18 mouse cellular contexts compared by ENCODE assay signal in genomic region chr11:69327648-69328047, GRCm38 (mm10). TPM values are rescaled to one million over a fixed set of nuclear protein-coding genes. Genes with fewer than 3 reads are reported as not detected.
DNase-seq lines count a peak whose midpoint lies in the region; ATAC-seq lines count a peak whose summit lies in the region.
"Had no signal": no experiment of that assay in that cellular context is flagged by ENCODE, and none has a peak within 500 bp of the region (broad histone marks: within the 10 kb centered on the region; RNA-seq: fewer than 3 reads in every experiment).

No protein-coding gene starts in this region.

- H3K9me3 ChIP-seq in liver, embryonic 12.5 days (replicated peaks) = no peaks in the 10 kb centered on the region
- H3K9me3 ChIP-seq in liver, embryonic 11.5 days (ENCODE audit: control insufficient read depth, low read length) = no peaks in the 10 kb centered on the region
- H3K9me3 ChIP-seq in midbrain, embryonic 11.5 days (ENCODE audit: control insufficient read depth, low read length) = no peaks in the 10 kb centered on the region
- H3K9me3 ChIP-seq in midbrain, embryonic 10.5 days (replicated peaks) = no peaks in the 10 kb centered on the region
- H3K9me3 ChIP-seq in embryonic facial prominence, embryonic 10.5 days = no peaks in the 10 kb centered on the region
- no peaks in the 10 kb centered on the region for H3K9me3 ChIP-seq in limb, embryonic 13.5 days
- H3K9me3 ChIP-seq: embryonic facial prominence, embryonic 13.5 days; forebrain, embryonic 13.5 days; heart, embryonic 15.5 days; hindbrain, embryonic 15.5 days had no signal

- H3K27me3 ChIP-seq in liver, embryonic 12.5 days (replicated peaks) = peaks cover 64% of the 10 kb centered on the region
- peaks cover 51% of the 10 kb centered on the region for H3K27me3 ChIP-seq in liver, embryonic 11.5 days (replicated peaks; ENCODE audit: control insufficient read depth, insufficient read depth, low read length)
- H3K27me3 ChIP-seq in midbrain, embryonic 11.5 days (ENCODE audit: control insufficient read depth, insufficient read depth, low read length) = peaks cover 16% of the 10 kb centered on the region
- peaks cover 59% of the 10 kb centered on the region for H3K27me3 ChIP-seq in midbrain, embryonic 10.5 days (ENCODE audit: low read depth, poor library complexity, severe bottlenecking)
- peaks cover 62% of the 10 kb centered on the region for H3K27me3 ChIP-seq in embryonic facial prominence, embryonic 10.5 days (replicated peaks; ENCODE audit: low read depth, poor library complexity, severe bottlenecking)
- H3K27me3 ChIP-seq in limb, embryonic 13.5 days = peaks cover 33% of the 10 kb centered on the region

- H3K27ac ChIP-seq in liver, embryonic 12.5 days = no peak overlapping the region
- no peak overlapping the region for H3K27ac ChIP-seq in liver, embryonic 11.5 days (ENCODE audit: low read depth, low read length)
- H3K27ac ChIP-seq in midbrain, embryonic 11.5 days (ENCODE audit: low read depth, low read length) = no peak overlapping the region
- no peak overlapping the region for H3K27ac ChIP-seq in midbrain, embryonic 10.5 days (replicated peaks)
- H3K27ac ChIP-seq in embryonic facial prominence, embryonic 10.5 days (replicated peaks) = 0 out of 2 replicates have a peak overlapping the region, but pooled peaks have one; percentile 30
- H3K27ac ChIP-seq in limb, embryonic 13.5 days = no peak overlapping the region
- H3K27ac ChIP-seq: embryonic facial prominence, embryonic 13.5 days; forebrain, embryonic 13.5 days; heart, adult 2 months; heart, embryonic 15.5 days; hindbrain, embryonic 15.5 days had no signal

- peaks cover 54% of the 10 kb centered on the region for H3K4me1 ChIP-seq in liver, embryonic 12.5 days
- peaks cover 43% of the 10 kb centered on the region for H3K4me1 ChIP-seq in liver, embryonic 11.5 days (replicated peaks; ENCODE audit: control insufficient read depth, insufficient read depth, low read length)
- H3K4me1 ChIP-seq in midbrain, embryonic 11.5 days (ENCODE audit: control insufficient read depth, insufficient read depth, low read length) = peaks cover 26% of the 10 kb centered on the region
- H3K4me1 ChIP-seq in midbrain, embryonic 10.5 days = peaks cover 67% of the 10 kb centered on the region
- peaks cover 58% of the 10 kb centered on the region for H3K4me1 ChIP-seq in embryonic facial prominence, embryonic 10.5 days
- H3K4me1 ChIP-seq in limb, embryonic 13.5 days = peaks cover 47% of the 10 kb centered on the region

- no peak for DNase-seq in liver, embryonic 11.5 days (ENCODE audit: low spot score)
- peak; percentile 79 for DNase-seq in midbrain, embryonic 11.5 days (ENCODE audit: low spot score, missing footprints)
- no peak for DNase-seq in midbrain, embryonic 10.5 days (ENCODE audit: low spot score)
- DNase-seq in embryonic facial prominence, embryonic 10.5 days (ENCODE audit: low spot score) = no peak
- DNase-seq: adrenal gland, adult 8-10 months; cerebellum, adult 8-10 months; forebrain, postnatal 0 days; gastrocnemius, postnatal 14 days; heart, adult 2 months; heart, postnatal 14 days had no signal

- 9% methylated on average over 6 of the region's 6 CpGs for WGBS in liver, embryonic 12.5 days (ENCODE audit: insufficient replicate concordance)
- WGBS in liver, embryonic 11.5 days = 22% methylated on average over 6 of the region's 6 CpGs
- WGBS in midbrain, embryonic 11.5 days = 63% methylated on average over 6 of the region's 6 CpGs
- WGBS in midbrain, embryonic 10.5 days = 47% methylated on average over 6 of the region's 6 CpGs
- 49% methylated on average over 6 of the region's 6 CpGs for WGBS in embryonic facial prominence, embryonic 10.5 days
- 55% methylated on average over 6 of the region's 6 CpGs for WGBS in limb, embryonic 13.5 days

- no peak overlapping the region for H3K4me2 ChIP-seq in liver, embryonic 12.5 days
- H3K4me2 ChIP-seq in liver, embryonic 11.5 days = no peak overlapping the region; the same call in 1 of the 2 replicates
- no peak overlapping the region for H3K4me2 ChIP-seq in midbrain, embryonic 11.5 days
- 0 out of 2 replicates have a peak overlapping the region, but pooled peaks have one; percentile 83 for H3K4me2 ChIP-seq in limb, embryonic 13.5 days (replicated peaks)

- H3K9ac ChIP-seq in liver, embryonic 12.5 days = peak overlapping the region; percentile 2; the same call in 1 of the 2 replicates
- no peak overlapping the region for H3K9ac ChIP-seq in liver, embryonic 11.5 days (ENCODE audit: low read depth, low read length)
- H3K9ac ChIP-seq in midbrain, embryonic 11.5 days (ENCODE audit: low read length) = no peak overlapping the region
- H3K9ac ChIP-seq in limb, embryonic 13.5 days = no peak overlapping the region
- H3K9ac ChIP-seq: hindbrain, embryonic 15.5 days had no signal

- ATAC-seq in liver, embryonic 12.5 days = no peak
- no peak for ATAC-seq in liver, embryonic 11.5 days (replicated peaks; ENCODE audit: low FRiP score)
- ATAC-seq in midbrain, embryonic 11.5 days (ENCODE audit: low FRiP score) = no peak
- no peak for ATAC-seq in limb, embryonic 13.5 days (ENCODE audit: low FRiP score, low read depth)
- ATAC-seq in megakaryocyte progenitor cell, adult 5-6 weeks (replicated peaks; ENCODE audit: poor library complexity) = no peak
- ATAC-seq: forebrain, embryonic 13.5 days; forebrain, postnatal 0 days had no signal

- no peak overlapping the region for H3K4me3 ChIP-seq in liver, embryonic 12.5 days
- H3K4me3 ChIP-seq in liver, embryonic 11.5 days (ENCODE audit: low read depth, low read length) = no peak overlapping the region
- H3K4me3 ChIP-seq in midbrain, embryonic 11.5 days (ENCODE audit: low read depth, low read length) = no peak overlapping the region
- no peak overlapping the region for H3K4me3 ChIP-seq in midbrain, embryonic 10.5 days
- peak overlapping the region; percentile 78; the same call in 1 of the 2 replicates for H3K4me3 ChIP-seq in embryonic facial prominence, embryonic 10.5 days
- H3K4me3 ChIP-seq in limb, embryonic 13.5 days = 0 out of 2 replicates have a peak overlapping the region, but pooled peaks have one; percentile 0
- H3K4me3 ChIP-seq: heart, adult 2 months had no signal

- no peaks in the 10 kb centered on the region for H3K36me3 ChIP-seq in liver, embryonic 12.5 days
- H3K36me3 ChIP-seq in liver, embryonic 11.5 days (ENCODE audit: control insufficient read depth, insufficient read depth, low read length) = no peaks in the 10 kb centered on the region
- no peaks in the 10 kb centered on the region for H3K36me3 ChIP-seq in midbrain, embryonic 11.5 days (ENCODE audit: control insufficient read depth, insufficient read depth, low read length)
- H3K36me3 ChIP-seq in midbrain, embryonic 10.5 days = no peaks in the 10 kb centered on the region
- H3K36me3 ChIP-seq in embryonic facial prominence, embryonic 10.5 days (replicated peaks) = no peaks in the 10 kb centered on the region
- no peaks in the 10 kb centered on the region for H3K36me3 ChIP-seq in limb, embryonic 13.5 days
- H3K36me3 ChIP-seq: embryonic facial prominence, embryonic 13.5 days; heart, embryonic 15.5 days; hindbrain, embryonic 15.5 days had no signal

RNA-seq across cellular contexts. Expression of gene Kcnab3, which starts 1.6 kb away (rescaled TPM):
- polyA plus RNA-seq in liver, embryonic 12.5 days (2016; fragmentation: Nextera tagmentation; extraction: Ambion mirVana) = 0.24 and 0.48 TPM in 2 replicates
- polyA plus RNA-seq in liver, embryonic 11.5 days (2014; fragmentation: Nextera tagmentation; extraction: Ambion mirVana) = 0.42 and 0.52 TPM in 2 replicates
- polyA plus RNA-seq in midbrain, embryonic 11.5 days (2014; fragmentation: Nextera tagmentation; extraction: Ambion mirVana) = 1.8 and 2.9 TPM in 2 replicates
- 1.4 and 2.3 TPM in 2 replicates for polyA plus RNA-seq in midbrain, embryonic 10.5 days (2016; fragmentation: Nextera tagmentation; extraction: Ambion mirVana)
- 0.75 and 1.1 TPM in 2 replicates for polyA plus RNA-seq in embryonic facial prominence, embryonic 10.5 days (2016; fragmentation: Nextera tagmentation; extraction: Ambion mirVana)
- 2.4 and 2.8 TPM in 2 replicates for polyA plus RNA-seq in limb, embryonic 13.5 days (2015; fragmentation: Nextera tagmentation; extraction: Ambion mirVana)
- 0.07 and 0.34 TPM in 2 replicates for total RNA-seq in megakaryocyte progenitor cell, adult 5-6 weeks (2015)
- total RNA-seq in megakaryocyte progenitor cell, adult 5-6 weeks (2017) = 0.14 TPM in 1 of 2 replicates, not detected in the other
- total RNA-seq: hematopoietic stem cell, adult 5-6 weeks had no signal

RNA-seq across cellular contexts. Expression of gene Trappc1, which starts 3.9 kb away (rescaled TPM):
- 90.4 and 90.9 TPM in 2 replicates for polyA plus RNA-seq in liver, embryonic 12.5 days (2016; fragmentation: Nextera tagmentation; extraction: Ambion mirVana)
- 114 and 123 TPM in 2 replicates for polyA plus RNA-seq in liver, embryonic 11.5 days (2014; fragmentation: Nextera tagmentation; extraction: Ambion mirVana)
- polyA plus RNA-seq in midbrain, embryonic 11.5 days (2014; fragmentation: Nextera tagmentation; extraction: Ambion mirVana) = 205 and 206 TPM in 2 replicates
- polyA plus RNA-seq in midbrain, embryonic 10.5 days (2016; fragmentation: Nextera tagmentation; extraction: Ambion mirVana) = 174 and 188 TPM in 2 replicates
- 152 and 159 TPM in 2 replicates for polyA plus RNA-seq in embryonic facial prominence, embryonic 10.5 days (2016; fragmentation: Nextera tagmentation; extraction: Ambion mirVana)
- 153 and 162 TPM in 2 replicates for polyA plus RNA-seq in limb, embryonic 13.5 days (2015; fragmentation: Nextera tagmentation; extraction: Ambion mirVana)
- 117 and 136 TPM in 2 replicates for total RNA-seq in megakaryocyte progenitor cell, adult 5-6 weeks (2015)
- total RNA-seq in megakaryocyte progenitor cell, adult 5-6 weeks (2017) = 87.2 and 103 TPM in 2 replicates

RNA-seq across cellular contexts. Expression of gene Cntrob, which starts 4.1 kb away (rescaled TPM):
- polyA plus RNA-seq in liver, embryonic 12.5 days (2016; fragmentation: Nextera tagmentation; extraction: Ambion mirVana) = 13.1 and 13.9 TPM in 2 replicates
- 14.9 and 17.1 TPM in 2 replicates for polyA plus RNA-seq in liver, embryonic 11.5 days (2014; fragmentation: Nextera tagmentation; extraction: Ambion mirVana)
- 20.0 and 28.3 TPM in 2 replicates for polyA plus RNA-seq in midbrain, embryonic 11.5 days (2014; fragmentation: Nextera tagmentation; extraction: Ambion mirVana)
- 39.9 TPM in 2 replicates for polyA plus RNA-seq in midbrain, embryonic 10.5 days (2016; fragmentation: Nextera tagmentation; extraction: Ambion mirVana)
- polyA plus RNA-seq in embryonic facial prominence, embryonic 10.5 days (2016; fragmentation: Nextera tagmentation; extraction: Ambion mirVana) = 34.1 and 37.3 TPM in 2 replicates
- polyA plus RNA-seq in limb, embryonic 13.5 days (2015; fragmentation: Nextera tagmentation; extraction: Ambion mirVana) = 25.3 and 26.4 TPM in 2 replicates
- total RNA-seq in megakaryocyte progenitor cell, adult 5-6 weeks (2015) = 30.5 and 49.5 TPM in 2 replicates
- total RNA-seq in megakaryocyte progenitor cell, adult 5-6 weeks (2017) = 26.9 and 29.8 TPM in 2 replicates

RNA-seq across cellular contexts. Expression of gene Rnf227, which starts 12.6 kb away (rescaled TPM):
- polyA plus RNA-seq in liver, embryonic 12.5 days (2016; fragmentation: Nextera tagmentation; extraction: Ambion mirVana) = 1.5 and 1.7 TPM in 2 replicates
- polyA plus RNA-seq in liver, embryonic 11.5 days (2014; fragmentation: Nextera tagmentation; extraction: Ambion mirVana) = 4.3 and 5.4 TPM in 2 replicates
- polyA plus RNA-seq in midbrain, embryonic 11.5 days (2014; fragmentation: Nextera tagmentation; extraction: Ambion mirVana) = 29.6 and 30.4 TPM in 2 replicates
- polyA plus RNA-seq in midbrain, embryonic 10.5 days (2016; fragmentation: Nextera tagmentation; extraction: Ambion mirVana) = 18.1 and 24.6 TPM in 2 replicates
- polyA plus RNA-seq in embryonic facial prominence, embryonic 10.5 days (2016; fragmentation: Nextera tagmentation; extraction: Ambion mirVana) = 18.7 and 18.8 TPM in 2 replicates
- 24.6 and 24.9 TPM in 2 replicates for polyA plus RNA-seq in limb, embryonic 13.5 days (2015; fragmentation: Nextera tagmentation; extraction: Ambion mirVana)
- 4.3 and 6.2 TPM in 2 replicates for total RNA-seq in megakaryocyte progenitor cell, adult 5-6 weeks (2015)
- 5.1 and 7.1 TPM in 2 replicates for total RNA-seq in megakaryocyte progenitor cell, adult 5-6 weeks (2017)

RNA-seq across cellular contexts. Expression of gene Chd3, which starts 41.6 kb away (rescaled TPM):
- polyA plus RNA-seq in liver, embryonic 12.5 days (2016; fragmentation: Nextera tagmentation; extraction: Ambion mirVana) = 4.7 and 6.4 TPM in 2 replicates
- polyA plus RNA-seq in liver, embryonic 11.5 days (2014; fragmentation: Nextera tagmentation; extraction: Ambion mirVana) = 13.8 and 17.1 TPM in 2 replicates
- 38.2 and 39.4 TPM in 2 replicates for polyA plus RNA-seq in midbrain, embryonic 11.5 days (2014; fragmentation: Nextera tagmentation; extraction: Ambion mirVana)
- 41.7 and 50.6 TPM in 2 replicates for polyA plus RNA-seq in midbrain, embryonic 10.5 days (2016; fragmentation: Nextera tagmentation; extraction: Ambion mirVana)
- 46.2 and 55.9 TPM in 2 replicates for polyA plus RNA-seq in embryonic facial prominence, embryonic 10.5 days (2016; fragmentation: Nextera tagmentation; extraction: Ambion mirVana)
- 117 and 119 TPM in 2 replicates for polyA plus RNA-seq in limb, embryonic 13.5 days (2015; fragmentation: Nextera tagmentation; extraction: Ambion mirVana)
- total RNA-seq in megakaryocyte progenitor cell, adult 5-6 weeks (2015) = 17.0 and 22.4 TPM in 2 replicates
- 19.9 and 38.2 TPM in 2 replicates for total RNA-seq in megakaryocyte progenitor cell, adult 5-6 weeks (2017)

Comparison
In these comparisons a context has a peak if more than half of its experiments do, and no peak if none do; other contexts are left out.
1. H3K4me3 ChIP-seq: peak in embryonic facial prominence, embryonic 10.5 days (single experiment) and limb, embryonic 13.5 days (single experiment); none in liver, embryonic 12.5 days (single experiment), liver, embryonic 11.5 days (single experiment), midbrain, embryonic 11.5 days (single experiment) and midbrain, embryonic 10.5 days (single experiment).